Mouse (Mus musculus) heart, embryonic 11.5 days (tissue): Measurements from ENCODE around the gene Pdgfb. TPM values are rescaled to one million over a fixed set of nuclear protein-coding genes. Genes with fewer than 3 reads are reported as not detected.

Experiments used
- ATAC-seq: fragments of 200-750 bp; cut with Nextera tagmentation; replicated peaks from 2 replicates; pipeline ENCODE4 v1.8.0; 2017; ENCODE audit warnings: moderate library complexity; ENCODE audit not compliant: insufficient number of reproducible peaks, low FRiP score, low TSS enrichment
- H3K27ac ChIP-seq: fragments of 300-500 bp; sonication (generic); 2 replicates; pipeline ENCODE4 v1.5.1; 2014; ENCODE audit warnings: mild to moderate bottlenecking, low read depth, low read length
- H3K27me3 ChIP-seq: fragments of 300-500 bp; sonication (generic); 2 replicates; pipeline ENCODE4 v1.6.1; 2014; ENCODE audit warnings: mild to moderate bottlenecking, low read length, mixed read lengths; ENCODE audit not compliant: control insufficient read depth, insufficient read depth
- H3K36me3 ChIP-seq: fragments of 300-500 bp; sonication (generic); 2 replicates; pipeline ENCODE4 v1.6.1; 2014; ENCODE audit warnings: mild to moderate bottlenecking, low read length, moderate library complexity, mixed read lengths; ENCODE audit not compliant: control insufficient read depth, insufficient read depth
- H3K4me1 ChIP-seq: fragments of 300-500 bp; sonication (generic); 2 replicates; pipeline ENCODE4 v1.6.1; 2014; ENCODE audit warnings: low read length; ENCODE audit not compliant: control insufficient read depth, insufficient read depth
- H3K4me2 ChIP-seq: fragments of 300-500 bp; sonication (generic); 2 replicates; pipeline ENCODE4 v1.6.1; 2014; ENCODE audit warnings: mild to moderate bottlenecking, moderate library complexity
- H3K4me3 ChIP-seq: fragments of 300-500 bp; sonication (generic); 2 replicates; pipeline ENCODE4 v1.5.1; 2014; ENCODE audit warnings: low read depth, low read length
- H3K9ac ChIP-seq: fragments of 300-500 bp; sonication (generic); 2 replicates; pipeline ENCODE4 v1.6.1; 2014; ENCODE audit warnings: mild to moderate bottlenecking, low read depth, low read length, moderate library complexity
- H3K9me3 ChIP-seq: fragments of 300-500 bp; sonication (generic); replicated peaks from 2 replicates; pipeline ENCODE4 v1.6.1; 2016; ENCODE audit warnings: low read length; ENCODE audit not compliant: control insufficient read depth
- WGBS: fragments of 180-500 bp; shearing (Covaris S2); extraction: QIAGEN DNeasy Blood & Tissue Kit; methylation state at CpG from one replicate; pipeline ENCODE4 v1.1.7; 2014; ENCODE audit not compliant: insufficient replicate concordance; 5-methylcytosine and 5-hydroxymethylcytosine counted together
- polyA plus RNA-seq: library from polyadenylated mRNA; unstranded; fragments of >200 nt; fragmentation: Nextera tagmentation; extraction: Ambion mirVana; gene quantifications from 2 replicates; pipeline ENCODE4 v1.2.1, GENCODE M21; 2014

Pdgfb gene
- polyA plus RNA-seq, 1 experiment from 2014 or later, result 2.0 TPM

GRCm38 (mm10) chr15:80015211-80015952 is 605 bp upstream of the Pdgfb start:
- no peaks in the 10 kb centered on the region for H3K36me3 ChIP-seq
- ATAC-seq, result no peak
- H3K4me1 ChIP-seq, result peaks cover 38% of the 10 kb centered on the region
- H3K4me3 ChIP-seq, result peak overlapping the region; percentile 67; the same call in 1 of the 2 replicates
- H3K27ac ChIP-seq, result no peak overlapping the region
- H3K27me3 ChIP-seq, result peaks cover 59% of the 10 kb centered on the region
- no peaks in the 10 kb centered on the region for H3K9me3 ChIP-seq
- no peak overlapping the region; the same call in 1 of the 2 replicates for H3K9ac ChIP-seq
- WGBS, result 60% methylated on average over 7 of the region's 7 CpGs
- H3K4me2 ChIP-seq, result peak overlapping the region; percentile 98

GRCm38 (mm10) chr15:80014031-80014320 is 801 bp downstream of the Pdgfb start:
- Histone ChIP-seq H3K4me3 (peak overlapping the region; percentile 67), H3K27ac (no peak overlapping the region), H3K4me1 (peaks cover 38% of the 10 kb centered on the region), H3K9ac (peak overlapping the region; percentile 74), H3K9me3 (no peaks in the 10 kb centered on the region), H3K4me2 (peak overlapping the region; percentile 98), H3K36me3 (no peaks in the 10 kb centered on the region), H3K27me3 (peaks cover 63% of the 10 kb centered on the region)
- WGBS, result under 1% methylated on average over 37 of the region's 37 CpGs
- ATAC-seq, result no peak

- ATAC-seq, result no peak
- H3K27ac ChIP-seq, result no peak overlapping the region
- peaks cover 63% of the 10 kb centered on the region for H3K27me3 ChIP-seq
- peak overlapping the region; percentile 98 for H3K4me2 ChIP-seq
- H3K4me3 ChIP-seq, result peak overlapping the region; percentile 67
- H3K4me1 ChIP-seq, result peaks cover 38% of the 10 kb centered on the region
- 2% methylated on average over 32 of the region's 36 CpGs for WGBS
- H3K36me3 ChIP-seq, result no peaks in the 10 kb centered on the region
- H3K9ac ChIP-seq, result peak overlapping the region; percentile 74
- H3K9me3 ChIP-seq, result no peaks in the 10 kb centered on the region
Observed at GRCm38 (mm10) chr15:80013256-80014030, 1.3 kb downstream of the Pdgfb start.

GRCm38 (mm10) chr15:80012527-80013201 is 2.1 kb downstream of the Pdgfb start:
- Histone ChIP-seq H3K36me3 (no peaks in the 10 kb centered on the region), H3K9me3 (no peaks in the 10 kb centered on the region), H3K4me3 (peak overlapping the region; percentile 67), H3K27ac (no peak overlapping the region), H3K4me1 (peaks cover 38% of the 10 kb centered on the region), H3K27me3 (peaks cover 63% of the 10 kb centered on the region), H3K9ac (peak overlapping the region; percentile 71), H3K4me2 (peak overlapping the region; percentile 98)
- WGBS, result under 1% methylated on average over 57 of the region's 60 CpGs
- ATAC-seq, result no peak

GRCm38 (mm10) chr15:80011778-80012526 is 2.8 kb downstream of the Pdgfb start:
- Histone ChIP-seq H3K36me3 (no peaks in the 10 kb centered on the region), H3K9ac (peak overlapping the region; percentile 71), H3K9me3 (no peaks in the 10 kb centered on the region), H3K27me3 (peaks cover 61% of the 10 kb centered on the region), H3K4me1 (peaks cover 38% of the 10 kb centered on the region), H3K4me2 (peak overlapping the region; percentile 98), H3K4me3 (peak overlapping the region; percentile 67), H3K27ac (no peak overlapping the region)
- no peak for ATAC-seq
- WGBS, result 2% methylated on average over 43 of the region's 56 CpGs

- ATAC-seq, result no peak
- Histone ChIP-seq H3K36me3 (no peaks in the 10 kb centered on the region), H3K4me2 (peak overlapping the region; percentile 98), H3K4me3 (no peak overlapping the region), H3K27me3 (peaks cover 59% of the 10 kb centered on the region), H3K27ac (no peak overlapping the region), H3K9me3 (no peaks in the 10 kb centered on the region), H3K4me1 (peaks cover 41% of the 10 kb centered on the region), H3K9ac (no peak overlapping the region)
- WGBS, result 21% methylated on average over 6 of the region's 6 CpGs
Observed at GRCm38 (mm10) chr15:80011194-80011593, 3.6 kb downstream of the Pdgfb start.

GRCm38 (mm10) chr15:80010182-80010558 is 4.6 kb downstream of the Pdgfb start:
- Histone ChIP-seq H3K4me2 (no peak overlapping the region), H3K4me3 (no peak overlapping the region), H3K9ac (no peak overlapping the region), H3K27ac (no peak overlapping the region), H3K27me3 (peaks cover 50% of the 10 kb centered on the region), H3K4me1 (peaks cover 50% of the 10 kb centered on the region), H3K36me3 (no peaks in the 10 kb centered on the region), H3K9me3 (no peaks in the 10 kb centered on the region)
- 47% methylated on average over 7 of the region's 7 CpGs for WGBS
- no peak for ATAC-seq
